Mouse (Mus musculus) gastrocnemius, postnatal 25 days (tissue): ENCODE measurements around the gene Clstn2. TPM values are rescaled to one million over a fixed set of nuclear protein-coding genes. Genes with fewer than 3 reads are reported as not detected.

Source experiments
- DNase-seq: peaks from one replicate; pipeline ENCODE4 v3.0.0; 2022
- total RNA-seq, 2 experiments: library from RNA; stranded (reverse); gene quantifications; 1 replicate in 1 of 2; 2 replicates in 1 of 2; pipeline ENCODE4 v1.2.3; 2021

Clstn2 gene
- total RNA-seq, 2 experiments from 2014 or later = 1.4 to 1.6 TPM

DNA sequence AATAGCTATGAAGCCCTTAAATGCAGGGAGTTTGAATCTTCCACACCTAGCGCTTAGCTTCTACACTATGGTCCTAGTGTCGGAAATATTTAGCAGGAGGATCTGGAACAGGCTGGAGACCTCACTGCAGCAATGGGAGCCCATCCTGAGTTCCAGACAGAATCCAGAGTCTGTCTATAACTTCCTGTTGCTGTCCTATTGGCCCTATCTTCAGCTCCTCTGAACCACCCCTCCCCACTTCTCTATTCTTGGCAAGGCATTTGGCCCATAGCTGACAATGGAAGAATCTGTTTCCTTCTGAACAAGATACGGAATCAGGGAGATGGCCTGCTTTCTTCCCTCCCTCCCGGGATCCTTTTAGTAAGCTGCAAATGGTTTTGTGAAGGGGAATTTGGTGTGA lies 488.6 kb downstream of the Clstn2 start:
- DNase-seq = no peak

DNA sequence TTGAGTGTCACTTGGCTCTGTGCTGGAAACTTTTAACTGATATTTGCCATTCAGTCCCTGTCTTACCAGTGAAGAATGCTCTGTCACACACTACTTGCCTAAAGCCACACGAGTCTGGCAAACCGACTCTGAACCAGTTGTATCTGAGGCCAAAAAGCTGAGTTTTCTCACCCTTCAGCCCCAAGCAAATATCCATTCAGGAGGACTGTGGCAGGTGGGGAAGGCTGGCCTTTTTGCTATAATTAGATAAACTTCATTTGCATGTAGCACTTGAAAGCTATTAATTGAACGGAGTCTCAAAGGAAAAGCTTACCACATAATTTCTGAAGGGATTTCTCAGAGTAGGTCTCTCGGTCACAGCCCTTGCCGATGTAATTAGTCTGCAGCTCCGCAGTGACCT lies 491.6 kb downstream of the Clstn2 start:
- no peak for DNase-seq

DNA sequence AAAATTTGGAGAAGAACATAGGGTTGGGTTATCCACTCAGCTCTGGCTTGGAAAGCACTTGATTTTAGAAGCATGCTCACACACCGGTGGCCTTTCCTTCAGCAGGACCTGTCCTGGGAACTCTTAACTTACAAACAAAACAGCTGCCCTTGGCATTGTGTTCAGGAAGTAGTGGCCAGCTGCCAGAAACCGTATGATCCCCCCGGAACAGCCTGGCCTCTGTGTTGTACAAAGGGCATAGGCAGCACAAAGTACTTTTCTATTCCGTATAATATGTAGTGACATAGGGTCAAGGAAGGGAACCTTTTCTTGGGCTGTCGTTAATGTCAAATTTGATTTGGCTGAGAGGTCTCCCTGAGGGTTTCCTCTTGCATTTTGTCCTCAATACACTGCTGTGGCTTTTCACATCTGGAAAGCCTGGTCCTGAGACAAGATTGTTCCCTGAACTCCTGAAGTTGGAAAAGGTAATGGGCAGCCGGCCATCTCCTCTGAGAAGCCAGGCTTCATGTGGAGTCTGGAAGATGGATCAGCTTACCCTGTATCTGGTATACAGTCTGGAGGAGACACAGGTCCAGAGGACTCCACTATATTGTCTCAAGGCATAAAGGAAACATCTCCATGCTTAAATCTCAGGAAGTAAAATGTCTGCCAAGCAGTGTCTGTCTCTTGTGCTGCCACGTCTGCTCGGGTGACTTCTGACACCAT lies 494.8 kb downstream of the Clstn2 start:
- peak; percentile 35 for DNase-seq

DNA sequence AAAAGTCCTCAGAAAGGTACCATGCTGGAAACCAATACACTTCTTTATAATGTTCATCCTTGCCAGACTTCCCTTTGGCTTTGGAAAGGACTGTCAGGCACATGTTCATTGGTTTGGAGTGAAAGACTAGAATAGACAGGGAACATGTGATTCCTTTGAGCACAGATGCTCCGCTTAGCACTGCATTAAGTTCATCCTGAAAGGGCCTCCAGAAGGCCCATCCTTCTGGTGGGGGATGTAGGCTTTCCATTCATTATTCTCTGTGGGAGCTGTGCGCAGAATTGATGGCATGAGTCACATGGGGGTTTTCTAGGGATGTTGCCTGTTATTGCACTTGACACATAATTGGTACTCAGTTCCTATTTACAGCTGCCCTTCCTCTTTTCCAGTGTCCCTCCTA lies 498.8 kb downstream of the Clstn2 start:
- no peak for DNase-seq

DNA sequence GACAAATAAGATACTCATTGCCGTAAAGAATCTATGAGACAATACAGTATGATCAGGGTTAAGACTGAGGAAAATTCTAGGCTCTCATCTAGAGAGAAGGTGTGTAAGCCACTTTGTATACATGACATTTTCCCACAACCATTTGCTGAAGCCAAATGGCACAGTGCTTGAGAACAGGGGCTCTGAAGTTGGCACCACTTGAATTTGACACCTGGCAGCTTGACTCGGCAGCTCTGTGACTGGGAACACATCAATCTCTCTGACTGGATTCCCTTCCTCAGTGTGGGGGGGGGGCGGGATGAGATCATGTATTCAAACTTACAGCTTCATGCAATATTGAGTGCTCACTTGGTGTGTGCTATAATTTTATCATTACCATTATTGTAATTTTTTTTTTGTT lies 499.7 kb downstream of the Clstn2 start:
- DNase-seq = no peak

DNA sequence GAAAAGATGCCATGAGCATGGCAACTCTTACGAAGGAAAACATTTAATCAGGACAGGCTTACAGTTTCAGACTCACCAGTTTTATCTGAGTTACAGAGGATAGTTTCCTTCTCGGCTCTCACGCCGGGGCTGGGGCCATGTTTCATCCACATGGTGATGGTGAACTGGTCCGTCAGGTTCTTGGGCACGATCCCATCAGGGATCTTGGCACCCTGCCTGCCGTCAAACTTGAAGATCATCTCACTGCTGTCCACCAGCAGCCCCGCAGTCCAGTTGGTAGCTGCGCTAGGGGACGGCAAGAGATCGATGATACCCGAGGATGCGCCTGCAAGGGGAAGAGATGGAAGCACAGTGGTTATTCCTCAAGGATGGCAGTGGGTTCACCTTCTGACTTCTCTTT lies 500.4 kb downstream of the Clstn2 start:
- DNase-seq = no peak

DNA sequence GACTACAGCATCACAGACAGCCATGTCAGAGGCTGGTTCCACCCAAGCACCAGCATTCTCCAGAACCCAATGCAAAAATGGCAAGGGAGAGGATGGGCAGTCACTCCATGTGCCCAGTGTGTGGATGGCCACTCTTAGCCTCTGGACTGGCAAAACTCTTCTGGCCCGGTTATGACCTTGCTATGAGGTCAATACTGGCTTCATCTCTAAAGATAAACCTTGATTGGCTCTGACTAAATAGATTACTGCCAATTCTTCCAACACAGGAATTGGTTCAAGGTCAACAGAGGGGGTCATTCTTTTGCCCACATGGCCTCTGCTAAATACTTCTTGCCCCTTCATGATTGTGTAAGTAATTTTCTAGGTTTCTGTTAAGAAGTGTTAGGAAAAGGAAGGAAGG lies 505.1 kb downstream of the Clstn2 start:
- DNase-seq = no peak

DNA sequence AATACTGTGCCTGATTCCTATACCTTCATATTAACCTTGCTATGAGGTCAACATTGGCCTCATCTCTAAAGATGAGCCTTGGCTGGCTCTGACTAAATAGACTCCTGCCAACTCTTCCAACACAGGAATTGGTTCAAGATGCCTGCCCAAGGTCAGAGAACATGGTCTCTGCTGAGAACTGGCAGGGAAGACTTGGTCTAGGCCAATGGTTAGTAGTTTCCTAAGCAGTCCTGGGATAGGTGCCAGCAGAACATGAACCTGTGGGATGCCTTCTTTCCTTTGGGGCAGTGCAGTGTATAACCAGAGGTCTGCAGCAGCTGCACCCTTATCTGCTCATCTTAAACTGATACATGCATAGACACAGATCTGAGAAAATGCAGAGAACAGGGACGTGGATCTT lies 505.7 kb downstream of the Clstn2 start:
- DNase-seq = peak; percentile 16

DNA sequence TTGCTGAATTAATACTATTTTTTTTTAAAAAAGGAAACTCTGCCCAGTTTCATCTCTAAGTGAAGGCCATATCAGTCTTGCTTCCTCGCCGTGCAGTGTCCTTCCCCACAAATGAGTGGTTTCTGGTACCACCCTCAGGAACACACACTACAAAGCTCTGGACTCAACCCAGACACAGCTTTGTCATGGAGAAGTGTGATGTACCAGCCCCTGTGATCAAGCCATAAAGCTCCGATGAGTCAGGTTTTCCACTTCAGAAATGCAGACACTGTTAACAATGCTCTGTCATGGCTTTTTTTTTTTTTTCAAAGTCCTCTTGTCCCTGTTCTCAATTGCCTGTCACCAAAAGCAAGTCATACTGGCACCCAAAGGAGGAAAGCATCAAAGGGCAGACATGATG lies 507.4 kb downstream of the Clstn2 start:
- no peak for DNase-seq

DNA sequence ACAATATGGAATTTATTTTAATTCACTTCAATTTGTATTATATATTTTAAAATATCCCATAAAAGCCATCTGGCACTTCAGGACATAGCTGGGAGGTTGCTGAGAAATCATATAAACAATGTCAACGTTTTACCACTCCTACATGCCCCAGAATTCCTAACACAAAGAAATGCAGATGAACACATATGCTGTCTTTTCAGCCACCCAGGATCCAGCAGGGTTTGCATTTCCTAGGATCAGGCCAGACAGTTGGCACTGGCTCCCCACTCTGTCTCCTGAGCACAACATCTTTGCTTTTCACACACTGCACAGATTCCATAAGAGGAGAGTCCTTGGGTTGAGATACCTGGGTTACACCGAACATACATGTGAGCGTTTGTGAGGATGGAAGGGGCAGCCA lies 508.1 kb downstream of the Clstn2 start:
- no peak for DNase-seq

DNA sequence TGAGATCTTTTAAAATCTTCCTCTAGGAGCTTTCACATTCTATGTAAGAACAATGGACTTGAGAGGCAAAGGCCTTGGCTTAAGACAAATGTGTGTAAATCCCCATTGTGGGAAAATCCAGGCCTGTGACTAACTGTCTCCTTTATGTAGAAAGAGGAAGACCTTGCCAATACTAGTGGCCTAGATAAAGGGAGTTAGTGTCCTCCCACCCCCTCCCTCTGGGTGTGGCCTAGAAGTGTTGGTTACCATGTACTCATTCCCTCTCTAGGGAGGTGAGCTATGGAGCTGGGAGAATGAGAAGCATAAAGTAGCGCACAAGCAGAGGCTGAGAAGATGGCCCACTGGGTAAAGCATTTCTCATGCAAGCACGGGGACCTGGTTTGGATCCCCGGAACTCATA lies 512.2 kb downstream of the Clstn2 start:
- DNase-seq = no peak

DNA sequence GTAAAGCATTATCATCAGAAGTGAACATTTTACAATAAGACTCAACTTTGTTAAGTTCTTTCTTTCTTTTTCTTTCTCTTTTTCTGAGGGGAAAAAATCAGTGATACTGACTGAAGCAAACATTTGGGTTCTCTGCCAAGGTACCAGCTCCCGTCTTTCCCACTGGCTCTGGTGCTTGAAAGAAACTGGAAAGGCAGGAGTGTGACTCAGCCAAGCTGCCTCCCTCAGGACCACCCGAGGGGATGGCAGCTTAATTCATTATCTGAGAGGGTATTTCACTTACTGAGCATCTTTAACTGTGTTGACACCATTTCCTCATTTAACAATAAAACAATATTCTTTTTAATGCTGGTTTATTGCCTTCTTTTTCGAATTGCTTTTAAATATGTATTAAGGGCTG lies 516.0 kb downstream of the Clstn2 start:
- DNase-seq = no peak

DNA sequence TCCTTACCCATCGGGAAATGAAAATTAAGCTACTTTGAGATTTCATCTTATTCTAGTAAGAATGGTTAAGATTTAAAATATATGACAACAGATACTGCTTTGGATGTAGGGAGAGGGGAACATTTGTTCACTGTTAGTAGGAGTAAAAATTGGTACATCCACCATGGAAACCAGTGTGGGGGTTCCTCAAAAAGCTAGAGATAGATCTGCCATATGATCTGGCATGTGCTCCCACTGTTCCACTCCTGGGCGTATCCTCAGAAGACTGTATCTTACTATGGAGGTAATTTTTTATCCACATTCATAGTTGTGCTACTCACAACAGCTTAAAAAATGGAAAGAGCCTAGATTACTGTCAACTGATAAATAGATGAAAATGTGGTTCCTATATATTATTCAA lies 518.3 kb downstream of the Clstn2 start:
- DNase-seq = no peak

DNA sequence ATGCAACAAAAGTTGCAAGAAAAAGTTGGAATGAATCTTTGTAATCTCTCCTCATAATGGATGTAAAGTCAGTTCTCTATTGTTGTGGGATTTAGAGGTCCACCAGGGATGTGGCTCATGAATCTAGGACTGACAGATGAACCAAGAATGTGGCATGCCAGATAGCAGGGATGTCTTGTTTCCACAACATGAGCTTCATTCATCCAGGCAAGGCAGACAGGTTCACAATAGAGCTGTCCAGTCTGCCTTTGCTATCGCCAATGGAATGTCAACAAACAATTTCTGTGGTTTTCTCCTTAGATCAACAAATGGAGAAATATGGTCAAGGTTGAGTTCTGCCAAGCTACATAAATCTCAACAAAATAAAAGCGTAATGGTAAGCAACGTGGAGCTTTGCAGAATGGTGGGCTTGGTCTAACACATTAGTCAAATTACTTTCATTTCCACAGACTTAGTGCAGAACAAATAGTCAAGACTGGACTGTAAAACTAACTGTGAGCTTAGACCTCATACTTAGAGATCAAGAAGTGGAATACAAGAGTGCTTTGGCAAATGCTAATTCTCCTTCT lies 520.6 kb downstream of the Clstn2 start:
- DNase-seq = no peak

DNA sequence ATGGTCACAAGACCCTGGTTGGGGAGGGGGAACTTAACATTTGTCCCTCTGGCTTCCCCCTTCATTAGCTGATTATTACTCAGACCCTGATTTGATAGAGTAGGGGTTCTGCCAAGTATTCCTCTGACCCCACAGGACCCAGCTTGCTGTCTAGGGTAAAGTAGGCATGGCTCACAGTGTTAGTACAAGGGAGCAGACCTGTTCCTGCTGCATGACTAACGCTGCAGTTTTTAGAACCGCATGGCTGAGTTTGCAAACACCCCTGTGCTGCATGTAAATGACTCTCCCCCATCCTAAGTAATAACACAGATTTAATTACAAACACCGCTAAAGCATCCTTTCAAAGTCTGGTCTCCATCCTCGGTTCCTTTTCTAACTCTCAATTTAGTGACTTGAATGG lies 531.6 kb downstream of the Clstn2 start:
- DNase-seq = no peak

DNA sequence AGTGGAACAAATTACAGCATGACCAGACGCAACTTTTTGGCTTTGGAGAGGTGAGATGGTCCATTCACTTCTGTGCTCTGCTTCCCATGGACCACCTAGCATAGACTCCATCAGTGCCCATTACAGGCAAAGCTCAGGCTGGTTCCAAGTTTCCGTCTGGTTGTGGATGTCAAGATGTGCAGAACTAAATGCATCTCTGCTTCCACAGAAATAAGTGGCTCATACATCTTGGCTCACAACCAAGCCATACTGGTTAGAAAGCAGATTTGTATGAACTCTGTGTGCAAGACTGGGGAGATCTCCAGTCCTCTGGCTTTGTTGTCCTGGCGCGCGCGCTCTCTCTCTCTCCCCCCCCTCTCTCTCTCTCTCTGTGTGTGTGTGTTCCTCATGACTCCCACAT lies 537.9 kb downstream of the Clstn2 start:
- DNase-seq = no peak

DNA sequence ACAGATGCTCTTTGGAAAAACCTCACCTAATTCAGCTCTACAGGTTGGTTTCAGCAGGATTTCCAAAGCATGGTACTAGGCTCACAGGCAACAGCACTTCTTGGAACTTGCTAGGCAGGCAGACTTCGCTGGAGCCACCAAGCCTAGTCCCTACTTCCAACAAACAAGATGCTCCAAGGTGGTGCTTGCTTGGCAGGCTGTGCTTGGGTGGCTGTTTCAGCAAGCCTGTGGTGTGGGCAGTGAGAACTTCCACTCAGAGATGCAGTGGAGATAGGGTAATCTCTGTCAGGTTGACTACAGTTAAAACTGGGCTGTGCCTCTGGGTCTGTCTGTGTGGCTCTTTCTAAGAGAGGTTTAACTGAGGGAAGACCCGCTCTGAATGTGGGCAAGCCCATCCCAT lies 541.4 kb downstream of the Clstn2 start:
- DNase-seq = no peak

DNA sequence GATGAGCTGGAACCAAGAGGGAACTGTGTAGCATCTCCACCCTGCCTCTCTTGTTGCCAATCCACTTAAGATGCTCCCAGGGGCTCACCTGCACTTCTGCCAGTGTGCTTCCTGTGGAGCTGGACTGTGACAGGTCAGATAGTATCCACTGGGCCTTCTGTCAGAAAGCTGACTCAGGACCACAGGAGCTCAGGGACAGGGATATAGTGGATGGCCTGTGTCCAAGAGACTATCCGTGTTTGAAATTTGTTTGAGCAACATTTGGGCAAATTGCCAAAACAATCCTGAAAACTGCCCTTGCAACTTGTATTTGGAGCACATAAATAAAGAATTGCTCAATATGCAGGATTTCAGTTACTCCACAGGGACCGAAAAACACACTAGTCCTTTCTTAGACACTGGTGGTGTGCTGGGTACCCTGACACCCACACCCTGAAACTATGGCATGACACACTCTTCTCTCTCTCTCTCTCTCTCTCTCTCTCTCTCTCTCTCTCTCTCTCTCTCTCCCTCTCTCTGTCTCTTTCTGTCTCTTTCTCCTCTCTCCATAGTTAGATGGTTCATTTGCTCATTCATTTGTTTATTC lies 542.3 kb downstream of the Clstn2 start:
- DNase-seq = peak; percentile 6

DNA sequence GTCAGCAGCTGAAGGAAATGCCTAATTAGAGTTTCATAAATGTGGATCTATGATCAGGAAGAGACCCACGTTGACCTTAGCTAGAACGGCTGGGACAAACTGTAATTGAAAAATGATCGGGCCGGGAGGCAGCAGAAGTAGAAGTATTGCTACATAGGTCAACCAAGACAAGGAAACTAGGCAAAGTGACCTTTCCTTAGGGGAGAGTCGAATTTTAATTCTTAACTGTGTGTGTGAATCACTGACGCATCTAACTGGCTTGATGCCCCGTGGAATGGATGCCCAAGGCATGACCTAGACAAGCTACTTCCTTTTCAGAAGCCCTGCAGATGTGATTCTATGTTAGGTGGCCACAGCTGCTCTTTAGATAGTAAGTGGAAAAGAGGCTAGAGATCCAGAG lies 546.2 kb downstream of the Clstn2 start:
- DNase-seq = no peak

DNA sequence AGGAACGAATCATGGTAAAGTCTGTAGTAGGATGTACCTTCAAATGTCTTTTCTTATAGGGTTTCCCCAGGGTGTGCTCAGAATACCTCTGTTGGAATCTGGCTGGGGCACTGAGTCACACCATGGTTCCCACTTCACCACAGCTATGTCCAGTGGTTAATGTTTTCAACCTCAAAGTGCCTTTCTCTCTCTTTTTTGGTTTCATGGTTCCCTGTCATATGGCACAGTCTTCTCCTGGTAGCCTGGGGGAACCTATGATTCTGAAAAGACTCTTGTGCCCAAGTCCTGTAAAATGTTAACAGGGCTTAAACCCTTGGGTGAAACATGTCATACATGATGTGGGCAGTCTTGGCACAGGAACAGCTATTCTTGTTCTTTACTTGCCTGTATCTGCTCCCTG lies 551.8 kb downstream of the Clstn2 start:
- DNase-seq = no peak

DNA sequence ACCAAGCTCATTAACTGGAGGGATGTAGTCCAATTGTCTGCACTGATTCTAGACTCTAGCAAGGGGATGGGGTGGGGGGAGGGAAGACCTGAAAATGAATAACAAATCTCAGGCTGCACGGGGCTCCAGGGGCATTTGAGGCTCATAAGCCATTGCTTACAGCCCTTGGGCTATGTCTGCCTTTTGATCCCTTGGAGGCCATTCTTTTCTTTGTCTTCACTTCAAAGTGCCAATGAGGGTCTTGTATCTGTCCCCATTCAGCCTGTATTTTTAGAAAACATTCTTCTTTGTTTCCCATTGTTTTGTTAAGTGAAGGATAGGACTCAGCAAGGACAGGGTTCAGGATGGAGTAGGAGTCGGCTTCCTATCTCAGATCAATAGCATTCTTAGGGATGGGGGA lies 556.0 kb downstream of the Clstn2 start:
- DNase-seq = no peak

DNA sequence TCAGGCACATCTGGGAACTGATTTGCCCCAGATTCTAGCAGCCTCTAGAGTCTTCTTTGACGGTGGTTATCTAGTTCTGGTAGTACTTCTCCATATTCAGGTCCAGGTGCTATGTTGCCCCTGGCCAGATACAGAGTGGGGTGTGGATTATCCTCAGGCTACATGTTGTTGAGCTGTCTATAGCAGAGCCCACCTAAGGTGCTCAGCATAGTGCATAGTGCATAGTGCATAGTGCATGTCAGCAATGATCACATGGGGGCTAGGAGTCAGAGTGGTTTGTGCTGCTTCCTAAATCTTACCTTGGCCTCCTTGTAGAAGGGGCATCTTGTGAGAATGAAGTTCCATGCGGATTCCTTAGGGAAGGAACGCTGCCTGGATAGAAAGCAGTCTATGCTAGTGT lies 556.5 kb downstream of the Clstn2 start:
- no peak for DNase-seq

DNA sequence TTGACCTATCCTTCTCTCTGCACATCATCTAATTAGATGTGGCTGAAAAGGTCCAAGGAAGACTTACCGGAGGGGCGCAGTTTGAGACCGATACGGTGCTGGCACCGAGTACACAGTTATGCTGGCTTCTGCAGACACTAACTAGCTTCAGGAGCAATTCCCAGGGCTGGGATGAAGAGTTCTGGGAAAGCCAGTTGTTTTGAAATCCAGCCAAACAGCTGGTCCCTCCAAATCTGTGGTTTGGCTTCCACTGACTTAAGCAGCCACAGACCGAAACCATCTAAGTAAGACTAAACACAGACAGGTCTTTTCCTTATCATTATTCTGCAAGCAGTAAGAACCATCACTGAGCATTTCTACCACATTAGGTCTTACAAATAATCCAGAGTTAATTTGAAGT lies 558.1 kb downstream of the Clstn2 start:
- DNase-seq = no peak

DNA sequence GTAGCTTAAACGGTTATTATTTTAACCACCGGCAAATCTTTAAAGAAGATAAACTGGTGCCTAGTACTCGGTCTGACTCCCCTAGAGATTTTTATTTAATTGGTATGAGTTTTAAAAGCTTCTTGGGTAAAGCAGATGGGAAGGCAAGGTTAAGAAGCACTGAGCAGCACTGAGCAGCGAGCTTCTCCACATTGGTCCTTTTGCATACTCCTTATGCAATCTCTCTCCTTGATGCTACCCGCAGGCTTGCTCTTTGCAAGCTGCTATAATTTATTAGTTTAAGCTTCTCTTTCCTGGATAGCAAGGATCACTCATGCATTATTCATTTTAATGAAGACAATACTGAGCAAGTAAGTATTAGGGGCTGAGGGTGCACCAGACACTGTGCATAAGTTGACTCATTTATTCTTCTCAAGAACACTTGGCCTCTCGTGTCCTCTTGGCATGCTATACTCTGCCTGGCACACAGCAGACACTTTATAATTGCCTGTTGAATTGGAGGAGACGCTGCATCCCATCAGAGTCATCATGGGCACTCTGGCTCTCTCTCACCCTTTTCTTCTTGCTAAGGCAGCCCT lies 561.9 kb downstream of the Clstn2 start:
- DNase-seq = no peak
